Mouse (Mus musculus) B cell, adult 62 days (primary cell): ENCODE data around the gene Aurkb. TPM values are rescaled to one million over a fixed set of nuclear protein-coding genes. Genes with fewer than 3 reads are reported as not detected.

Experiments
- total RNA-seq: library from RNA; stranded (reverse); gene quantifications from 4 replicates; pipeline ENCODE4 v1.2.4, GENCODE M21; 2023

The Aurkb gene
- 5.3 to 6.2 TPM (median 5.8 TPM) in 4 replicates for total RNA-seq

GRCm38 (mm10) chr11:69045531-69046394, at the start of gene Aurkb:
TSS of gene Aurkb (plus strand) at chr11:69045647.

GRCm38 (mm10) chr11:69008182-69009121, 37.0 kb upstream of the Aurkb start, which contains the start of gene Pfas:
TSS of gene Pfas (minus strand) at chr11:69008460.

GRCm38 (mm10) chr11:69015644-69016441, 29.6 kb upstream of the Aurkb start, which contains the start of gene Ctc1:
TSS of gene Ctc1 (plus strand) at chr11:69015911.

GRCm38 (mm10) chr11:69059357-69059974, 14.0 kb downstream of the Aurkb start, which contains the start of gene Borcs6:
TSS of gene Borcs6 (plus strand) at chr11:69059717.

GRCm38 (mm10) chr11:69070590-69071222, 25.3 kb downstream of the Aurkb start, which contains the start of gene Tmem107:
TSS of gene Tmem107 (plus strand) at chr11:69070806.

GRCm38 (mm10) chr11:69088103-69088855, 42.8 kb downstream of the Aurkb start, which contains the start of gene Vamp2:
TSS of gene Vamp2 (plus strand) at chr11:69088490.

GRCm38 (mm10) chr11:69094697-69095429, 49.4 kb downstream of the Aurkb start, which contains the start of gene Per1:
TSS of gene Per1 (plus strand) at chr11:69095217.

Other genes with a start within 250 kb of the Aurkb start
- gene Ndel1, start 173.8 kb upstream of the Aurkb start, total RNA-seq: 70.9 to 74.4 TPM (median 72.4 TPM) in 4 replicates
- not detected in 4 replicates for gene Rnf222, start 157.1 kb upstream of the Aurkb start, total RNA-seq
- gene Rpl26, start 144.1 kb upstream of the Aurkb start, total RNA-seq: 2,247 to 2,456 TPM (median 2,364 TPM) in 4 replicates
- gene Odf4, start 118.6 kb upstream of the Aurkb start, total RNA-seq: not detected in 4 replicates
- gene Arhgef15, start 88.2 kb upstream of the Aurkb start, total RNA-seq: not detected in 4 replicates
- 2.0 to 2.9 TPM (median 2.5 TPM) in 4 replicates for gene Slc25a35, start 77.5 kb upstream of the Aurkb start, total RNA-seq
- 5.4 to 8.6 TPM (median 6.4 TPM) in 4 replicates for gene Rangrf, start 70.5 kb upstream of the Aurkb start, total RNA-seq
- 25.7 to 31.7 TPM (median 28.4 TPM) in 4 replicates for gene Pfas, start 37.2 kb upstream of the Aurkb start, total RNA-seq
- gene Ctc1, start 29.7 kb upstream of the Aurkb start, total RNA-seq: 26.3 to 45.3 TPM (median 38.3 TPM) in 4 replicates
- gene Borcs6, start 14.1 kb downstream of the Aurkb start, total RNA-seq: 18.1 to 20.5 TPM (median 19.0 TPM) in 4 replicates
- gene Tmem107, start 25.2 kb downstream of the Aurkb start, total RNA-seq: 1.2 to 6.0 TPM (median 4.0 TPM) in 4 replicates
- 445 to 472 TPM (median 459 TPM) in 4 replicates for gene Vamp2, start 42.8 kb downstream of the Aurkb start, total RNA-seq
- 846 to 879 TPM (median 871 TPM) in 4 replicates for gene Per1, start 49.6 kb downstream of the Aurkb start, total RNA-seq
- gene Hes7, start 74.8 kb downstream of the Aurkb start, total RNA-seq: 0.42 TPM in 1 of 4 replicates, not detected in the others
- gene 9130213A22Rik, start 76.9 kb downstream of the Aurkb start, total RNA-seq: not detected in 4 replicates
- 1.5 to 3.1 TPM (median 2.2 TPM) in 4 replicates for gene Aloxe3, start 80.2 kb downstream of the Aurkb start, total RNA-seq
- gene Alox12b, start 111.3 kb downstream of the Aurkb start, total RNA-seq: not detected in 4 replicates
- not detected in 4 replicates for gene Alox8, start 152.2 kb downstream of the Aurkb start, total RNA-seq
- not detected in 4 replicates for gene Gucy2e, start 191.4 kb downstream of the Aurkb start, total RNA-seq